Mouse (Mus musculus): ENCODE results near the gene Dclre1a.

DNA sequence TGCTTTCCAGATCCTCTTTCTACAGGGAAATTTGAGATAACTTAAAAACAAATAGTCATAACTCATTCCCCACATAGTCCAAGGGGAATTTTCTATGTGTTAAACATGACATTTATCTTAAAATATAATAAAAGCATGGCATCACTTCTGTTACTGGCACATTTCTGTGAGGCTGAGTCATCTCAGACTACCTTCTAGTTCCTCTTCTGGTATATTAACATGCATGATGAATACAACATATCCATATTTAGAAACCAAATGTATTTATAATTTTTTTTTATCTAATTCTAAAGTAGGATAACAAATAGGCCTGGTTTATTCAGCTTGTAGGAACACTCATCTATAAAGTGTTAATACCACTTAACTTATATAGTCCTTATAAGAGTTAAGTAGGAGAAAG is 2.0 kb downstream of the Dclre1a start:
- no peak for TF ChIP-seq CTCF (IDR thresholded peaks at IDR 0.05; ENCODE audit: control insufficient read depth, insufficient read depth, insufficient replicate concordance, low read depth, low read length)
- no peak for TF ChIP-seq POLR2A (IDR thresholded peaks at IDR 0.05; ENCODE audit: control insufficient read depth, low read depth, low read length)

All from testis, adult 2 months (tissue).